Mouse (Mus musculus): ENCODE data around the gene Prmt9. TPM values are rescaled to one million over a fixed set of nuclear protein-coding genes. Genes with fewer than 3 reads are reported as not detected.

The Prmt9 gene
- polyA plus RNA-seq, 2 experiments: 4.7 to 8.1 TPM

- no peak for DNase-seq (ENCODE audit: low read depth in 3 of 3, low spot score in 3 of 3)
- no peaks in the 10 kb centered on the region for H3K36me3 ChIP-seq (replicated peaks; ENCODE audit: control insufficient read depth, insufficient read depth, low read depth)
- H3K9ac ChIP-seq (replicated peaks): no peak overlapping the region
- no peaks in the 10 kb centered on the region for H3K27me3 ChIP-seq (ENCODE audit: control insufficient read depth, insufficient read depth, low read length)
- peaks cover 0 to 15% of the 10 kb centered on the region in 2 experiments; a peak in 3 of 4 replicates for H3K4me1 ChIP-seq (replicated peaks; ENCODE audit: control insufficient read depth in 2 of 2, insufficient read depth in 2 of 2, low read length in 1 of 2)
- ATAC-seq (ENCODE audit: insufficient read depth): no peak
- peak overlapping the region; percentile 87 for H3K4me2 ChIP-seq (ENCODE audit: low read depth)
- H3K4me3 ChIP-seq (ENCODE audit: insufficient read depth in 1 of 2, low read depth in 2 of 2, low read length in 2 of 2): peak overlapping the region; percentile 5 to 8; a peak in 1 of 4 replicates
- WGBS (ENCODE audit: insufficient replicate concordance): 57% methylated on average over 8 of the region's 8 CpGs
- TF ChIP-seq EP300 (IDR thresholded peaks at IDR 0.05; ENCODE audit: low read depth): no peak
- TF ChIP-seq CTCF (IDR thresholded peaks at IDR 0.05; ENCODE audit: low read depth): no peak
- no peak overlapping the region for H3K27ac ChIP-seq
- no peaks in the 10 kb centered on the region for H3K9me3 ChIP-seq (ENCODE audit: control insufficient read depth, low read length)
These were observed 33.4 kb upstream of the Prmt9 start for GRCm38 (mm10) chr8:77515786-77516185.

- Histone ChIP-seq H3K4me3 (ENCODE audit: insufficient read depth in 1 of 2, low read depth in 2 of 2, low read length in 2 of 2) (peak overlapping the region; percentile 63 to 71), H3K27ac (no peak overlapping the region), H3K9me3 (ENCODE audit: control insufficient read depth, low read length) (no peaks in the 10 kb centered on the region), H3K27me3 (ENCODE audit: control insufficient read depth, insufficient read depth, low read length) (no peaks in the 10 kb centered on the region), H3K36me3 (replicated peaks; ENCODE audit: control insufficient read depth, insufficient read depth, low read depth) (no peaks in the 10 kb centered on the region), H3K9ac (replicated peaks) (peak overlapping the region; percentile 60), H3K4me2 (ENCODE audit: low read depth) (peak overlapping the region; percentile 87), H3K4me1 (replicated peaks; ENCODE audit: control insufficient read depth in 2 of 2, insufficient read depth in 2 of 2, low read length in 1 of 2) (peaks cover 0 to 15% of the 10 kb centered on the region in 2 experiments; a peak in 3 of 4 replicates)
- TF ChIP-seq CTCF (IDR thresholded peaks at IDR 0.05; ENCODE audit: low read depth) (no peak), EP300 (IDR thresholded peaks at IDR 0.05; ENCODE audit: low read depth) (no peak)
- no peak for ATAC-seq (ENCODE audit: insufficient read depth)
- no peak for DNase-seq (ENCODE audit: low read depth in 3 of 3, low spot score in 3 of 3)
- 5% methylated on average over 10 of the region's 10 CpGs for WGBS (ENCODE audit: insufficient replicate concordance)
These were observed 32.4 kb upstream of the Prmt9 start for GRCm38 (mm10) chr8:77516845-77517244.

GRCm38 (mm10) chr8:77517301-77518200 is 31.6 kb upstream of the Prmt9 start, which contains the start of gene Arhgap10:
TSS of gene Arhgap10 (minus strand) at chr8:77517953.
- Histone ChIP-seq H3K4me2 (ENCODE audit: low read depth) (peak within 1 kb of the TSS; percentile 87), H3K9ac (replicated peaks) (peak within 1 kb of the TSS; percentile 60), H3K9me3 (ENCODE audit: control insufficient read depth, low read length) (no peaks in the 10 kb centered on the region), H3K36me3 (replicated peaks; ENCODE audit: control insufficient read depth, insufficient read depth, low read depth) (no peaks in the 10 kb centered on the region), H3K4me3 (ENCODE audit: insufficient read depth in 1 of 2, low read depth in 2 of 2, low read length in 2 of 2) (peak within 1 kb of the TSS; percentile 63 to 71), H3K27ac (peak within 1 kb of the TSS; percentile 48), H3K4me1 (replicated peaks; ENCODE audit: control insufficient read depth in 2 of 2, insufficient read depth in 2 of 2, low read length in 1 of 2) (peaks cover 0 to 15% of the 10 kb centered on the region in 2 experiments; a peak in 3 of 4 replicates), H3K27me3 (ENCODE audit: control insufficient read depth, insufficient read depth, low read length) (no peaks in the 10 kb centered on the region)
- WGBS (ENCODE audit: insufficient replicate concordance): under 1% methylated on average over 67 of the region's 95 CpGs
- ATAC-seq (ENCODE audit: insufficient read depth) (peak; percentile 92), DNase-seq (ENCODE audit: low read depth in 3 of 3, low spot score in 3 of 3) (peak; percentile 55 to 60 (median 57))
- no peak for TF ChIP-seq CTCF (IDR thresholded peaks at IDR 0.05; ENCODE audit: low read depth)

- H3K9me3 ChIP-seq (ENCODE audit: control insufficient read depth, low read length): no peaks in the 10 kb centered on the region
- TF ChIP-seq EP300 (IDR thresholded peaks at IDR 0.05; ENCODE audit: low read depth): no peak
- no peak for TF ChIP-seq CTCF (IDR thresholded peaks at IDR 0.05; ENCODE audit: low read depth)
- H3K4me2 ChIP-seq (ENCODE audit: low read depth): peak overlapping the region; percentile 87
- peak overlapping the region; percentile 55 for H3K9ac ChIP-seq (replicated peaks)
- DNase-seq (ENCODE audit: low read depth in 3 of 3, low spot score in 3 of 3) (no peak), ATAC-seq (ENCODE audit: insufficient read depth) (peak; percentile 74)
- no peaks in the 10 kb centered on the region for H3K36me3 ChIP-seq (replicated peaks; ENCODE audit: control insufficient read depth, insufficient read depth, low read depth)
- WGBS (ENCODE audit: insufficient replicate concordance): 1% methylated on average over 33 of the region's 33 CpGs
- H3K27me3 ChIP-seq (ENCODE audit: control insufficient read depth, insufficient read depth, low read length): no peaks in the 10 kb centered on the region
- peak overlapping the region; percentile 48 for H3K27ac ChIP-seq
- peak overlapping the region; percentile 63 to 71 for H3K4me3 ChIP-seq (ENCODE audit: insufficient read depth in 1 of 2, low read depth in 2 of 2, low read length in 2 of 2)
- H3K4me1 ChIP-seq (replicated peaks; ENCODE audit: control insufficient read depth in 2 of 2, insufficient read depth in 2 of 2, low read length in 1 of 2): peaks cover 0 to 15% of the 10 kb centered on the region in 2 experiments; a peak in 3 of 4 replicates
These were observed 30.7 kb upstream of the Prmt9 start for GRCm38 (mm10) chr8:77518201-77519115.
